Mouse (Mus musculus) bone marrow, adult 2 months (tissue): ENCODE results near the gene Camta2.

Source experiments
- CTCF ChIP-seq: fragments of 200-500 bp; IDR thresholded peaks from 2 replicates; pipeline ENCODE4 v1.5.1; 2011; ENCODE audit warnings: low read length, control low read depth; ENCODE audit not compliant: control insufficient read depth, insufficient read depth
- POLR2A ChIP-seq: fragments of 200-500 bp; IDR thresholded peaks from 2 replicates; pipeline ENCODE4 v1.6.1; 2011; ENCODE audit warnings: low read depth, mild to moderate bottlenecking, control low read depth, low read length, borderline replicate concordance; ENCODE audit not compliant: control insufficient read depth

DNA sequence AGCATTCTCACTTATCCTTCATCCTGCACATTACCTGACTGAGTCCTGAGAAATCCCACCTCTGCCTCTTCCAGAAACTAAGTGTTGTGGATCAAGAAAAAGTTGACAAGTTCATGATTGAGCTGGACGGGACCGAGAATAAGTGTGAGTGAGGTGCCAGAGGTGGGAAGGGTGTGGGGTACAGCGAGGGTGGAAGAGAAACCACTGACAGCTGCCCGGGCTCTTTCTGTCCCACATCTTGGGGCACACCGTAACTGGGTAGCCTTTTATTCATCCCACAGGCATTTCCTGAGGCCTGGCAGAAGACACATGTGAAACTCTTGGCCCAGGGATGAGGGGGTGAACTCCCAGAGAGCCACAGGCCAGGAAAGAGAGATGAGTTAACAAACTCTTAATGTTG, 29.4 kb downstream of the Camta2 start:
- TF ChIP-seq CTCF (no peak), POLR2A (no peak)
